Mouse (Mus musculus): ENCODE results near the gene Slc36a1.

DNA sequence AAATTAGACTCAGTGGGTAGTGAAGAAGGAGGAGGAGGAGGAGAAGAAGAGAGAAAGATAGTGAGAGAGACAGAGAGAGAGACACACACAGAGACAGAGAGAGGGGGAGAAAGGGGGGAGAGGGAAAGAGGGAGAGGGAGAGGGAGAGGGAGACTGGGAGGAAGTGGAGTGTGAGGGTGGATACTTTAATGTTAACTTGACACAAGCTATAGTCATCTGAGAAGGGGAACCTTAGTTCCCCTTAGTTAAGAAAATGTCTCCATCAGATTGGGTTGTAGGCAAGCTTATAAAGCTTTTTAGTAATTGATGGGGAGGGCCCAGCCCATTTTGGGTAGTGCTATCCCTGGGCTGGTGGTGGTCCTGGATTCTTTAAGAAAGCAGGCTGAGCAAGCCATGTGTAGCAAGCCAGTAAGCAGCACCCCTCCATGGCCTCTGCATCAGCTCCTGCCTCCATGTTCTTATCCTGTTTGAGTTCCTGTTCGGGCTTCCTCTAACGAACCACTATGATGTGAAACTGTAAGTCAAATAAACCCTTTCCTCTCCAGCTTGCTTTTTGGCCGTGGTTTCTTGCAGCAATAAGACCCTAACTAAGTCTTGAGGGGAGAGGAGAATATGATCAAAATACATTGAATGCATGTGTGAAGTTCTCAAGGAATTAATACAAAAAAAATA, 49.6 kb upstream of the Slc36a1 start:
- TF ChIP-seq CTCF (IDR thresholded peaks at IDR 0.05; ENCODE audit: low read depth) (no peak), EP300 (optimal IDR thresholded peaks at IDR 0.05) (no peak)

Data from stomach, postnatal 0 days (tissue).